Mouse (Mus musculus) CH12F3 (cell line): ENCODE results near the gene Fgfr2.

Experiments
- in situ Hi-C: fragments of 300-500 bp; cut with MboI; formaldehyde crosslinking; loops from 2 replicates; pipeline ENCODE4 v1.14.3; 2020; ENCODE audit warnings: low sequenced_read_pairs

The Fgfr2 gene

DNA sequence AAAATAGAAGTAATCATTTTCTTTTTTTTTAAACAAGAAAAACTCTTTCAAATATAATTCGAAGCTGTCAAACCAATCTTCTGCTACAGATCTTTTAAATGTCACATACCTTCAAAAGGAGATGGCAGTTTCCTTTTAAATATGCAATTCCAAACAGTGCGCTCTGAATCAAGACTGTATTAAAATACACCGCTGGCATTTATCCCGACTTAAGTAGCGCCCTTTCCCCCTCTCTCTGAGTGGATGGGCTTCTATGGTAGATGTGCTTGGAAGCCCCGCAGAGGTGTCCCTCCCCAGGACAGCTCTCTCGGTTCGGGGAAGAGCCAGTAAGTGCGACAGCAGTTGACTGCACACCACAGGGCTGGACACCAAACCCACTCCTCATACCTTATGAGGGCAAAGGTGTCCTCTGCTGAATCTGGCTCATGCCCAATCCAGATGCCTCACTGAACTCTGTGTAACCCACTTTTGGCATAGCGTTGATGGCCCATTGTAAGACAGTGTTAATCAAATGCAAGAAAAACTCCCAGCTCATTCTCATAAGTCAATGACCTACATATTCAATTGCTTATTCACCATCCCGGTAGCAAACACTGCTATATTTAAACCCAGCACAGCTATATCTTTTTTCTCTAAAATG is 33.4 kb downstream of the Fgfr2 start:
- in situ Hi-C loops: no loop called here

DNA sequence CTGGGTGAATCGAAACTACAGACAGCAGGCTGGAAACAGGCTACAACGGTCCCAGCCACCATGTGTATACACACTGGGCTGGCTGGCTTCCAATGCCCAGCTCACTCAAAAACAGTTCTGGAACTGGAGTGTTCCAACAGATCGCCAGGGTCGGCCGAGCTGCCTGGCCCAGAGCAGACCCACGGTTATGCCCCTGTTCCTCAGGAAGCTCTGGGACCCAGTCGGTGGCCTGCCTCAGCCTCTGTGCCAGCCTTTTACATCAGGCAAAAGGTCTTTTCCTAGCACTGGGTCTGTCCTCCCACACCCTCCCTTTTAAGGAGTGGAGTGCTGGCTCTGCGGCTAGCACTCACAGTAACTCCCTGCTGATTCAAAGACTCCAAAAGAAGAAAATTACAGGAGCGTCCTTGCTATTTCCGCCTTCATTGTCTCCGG is 34.3 kb downstream of the Fgfr2 start:
- in situ Hi-C loops: no loop called here

- in situ Hi-C loops: no loop called here
Measured at GRCm38 (mm10) chr7:133088411-133088810, 34.7 kb downstream of the Fgfr2 start.

DNA sequence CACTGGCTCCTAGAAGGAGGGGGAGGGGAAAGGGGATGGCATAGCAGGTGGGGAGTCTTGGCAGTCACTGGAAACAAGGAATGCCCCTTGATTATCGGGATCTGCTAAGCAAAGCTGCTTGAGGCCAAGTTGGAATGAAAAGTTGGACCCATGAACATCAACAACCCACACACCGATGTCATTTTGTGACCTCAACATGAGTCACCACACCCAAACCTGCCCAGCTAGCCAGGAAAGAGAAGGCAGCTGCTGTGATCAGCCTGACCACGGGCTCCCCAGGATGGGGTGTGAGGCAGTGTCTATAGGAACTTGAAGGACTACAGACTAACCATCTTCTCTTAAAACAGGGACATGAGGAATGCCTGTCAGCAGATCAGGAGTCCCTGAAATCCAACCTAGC is 37.7 kb downstream of the Fgfr2 start:
- in situ Hi-C loops: no loop called here

- in situ Hi-C loops: no loop called here
Measured at GRCm38 (mm10) chr7:133083936-133084614, 39.1 kb downstream of the Fgfr2 start.

- in situ Hi-C loops: no loop called here
Measured at GRCm38 (mm10) chr7:133078929-133079328, 44.2 kb downstream of the Fgfr2 start.

- in situ Hi-C loops: no loop called here
Measured at GRCm38 (mm10) chr7:133074462-133075133, 48.6 kb downstream of the Fgfr2 start.

- in situ Hi-C loops: no loop called here
Measured at GRCm38 (mm10) chr7:133073147-133073651, 50.0 kb downstream of the Fgfr2 start.

- in situ Hi-C loops: no loop called here
Measured at GRCm38 (mm10) chr7:133072535-133072934, 50.6 kb downstream of the Fgfr2 start.

DNA sequence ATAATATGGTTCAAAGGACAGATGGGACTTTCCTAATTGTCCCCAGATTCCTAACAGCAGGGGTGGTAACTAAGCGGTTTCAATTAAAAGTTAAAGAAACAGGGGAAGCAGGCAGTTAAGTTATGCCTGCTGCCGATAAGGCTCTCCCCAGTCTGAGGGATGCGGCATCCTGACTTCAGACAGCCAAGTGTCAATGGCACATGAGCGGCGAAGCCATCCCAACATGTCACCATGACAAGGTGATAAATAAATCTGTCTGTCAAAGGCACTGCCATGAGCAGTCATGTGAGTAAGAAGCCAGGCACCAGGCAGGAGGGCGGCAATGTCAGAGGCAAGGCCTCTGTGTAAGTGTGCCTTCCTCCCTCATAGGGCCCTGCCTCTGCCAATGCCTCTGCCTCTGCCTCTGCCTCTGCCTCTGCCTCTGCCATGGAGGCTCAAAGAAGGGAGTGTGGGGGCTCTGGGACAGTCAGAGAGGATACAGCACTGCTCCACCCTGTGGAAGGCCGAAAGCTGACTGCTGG is 55.8 kb downstream of the Fgfr2 start:
- in situ Hi-C loops: no loop called here

- in situ Hi-C loops: no loop called here
Measured at GRCm38 (mm10) chr7:133066776-133067175, 56.4 kb downstream of the Fgfr2 start.

GRCm38 (mm10) chr7:133062055-133062454 is 61.1 kb downstream of the Fgfr2 start:
- in situ Hi-C loops: no loop called here

GRCm38 (mm10) chr7:133060170-133060569 is 63.0 kb downstream of the Fgfr2 start:
- in situ Hi-C loops: no loop called here

GRCm38 (mm10) chr7:133059517-133060104 is 63.5 kb downstream of the Fgfr2 start:
- in situ Hi-C loops: no loop called here

DNA sequence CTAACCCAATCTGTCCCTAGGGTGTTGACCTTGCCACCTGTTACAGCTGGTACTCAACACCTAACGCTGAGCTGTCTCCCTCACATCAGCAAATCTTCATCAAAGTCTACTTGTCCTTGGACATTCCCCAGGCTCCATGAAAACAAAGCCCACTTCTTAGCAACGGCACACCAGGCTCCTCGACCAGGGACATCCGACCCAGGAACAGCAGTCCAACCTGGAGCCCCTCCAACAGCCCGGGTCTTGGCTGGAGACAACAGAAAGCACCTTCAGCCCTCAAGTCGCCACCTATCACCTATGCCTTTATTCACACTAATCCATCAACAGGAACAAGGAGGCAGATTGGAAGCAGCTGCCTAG is 64.0 kb downstream of the Fgfr2 start:
- in situ Hi-C loops: no loop called here

DNA sequence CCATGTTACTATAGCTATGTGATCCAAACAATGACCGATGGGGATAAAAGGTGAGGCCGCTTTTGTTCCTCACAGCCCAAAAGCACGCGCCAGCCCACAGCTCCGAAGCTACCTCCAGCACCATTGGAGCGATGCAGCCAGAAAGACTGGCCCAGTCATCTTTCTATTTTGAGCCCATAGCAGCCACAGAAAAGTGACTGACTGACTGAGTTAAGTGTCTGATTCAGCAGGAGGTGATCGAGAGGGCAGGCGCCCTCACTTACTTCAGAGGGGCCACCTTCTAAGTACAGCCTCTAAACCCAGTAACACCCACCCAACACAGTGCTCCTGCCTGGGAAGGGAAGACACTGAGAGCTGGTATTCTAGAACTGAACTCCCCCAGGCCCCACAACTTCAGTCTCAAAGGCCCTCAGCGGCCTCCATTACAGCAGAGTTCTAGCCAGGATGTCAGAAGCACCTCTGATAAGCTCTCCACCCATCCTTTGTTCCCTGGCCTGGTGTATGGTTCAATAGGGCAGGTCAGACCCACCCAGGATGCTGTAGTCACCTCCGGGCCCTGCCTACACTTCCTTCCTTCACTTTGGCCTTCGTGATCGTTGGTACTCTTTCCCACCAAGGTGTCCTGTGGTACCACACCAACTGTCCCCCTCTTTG is 64.5 kb downstream of the Fgfr2 start:
- in situ Hi-C loops: no loop called here

DNA sequence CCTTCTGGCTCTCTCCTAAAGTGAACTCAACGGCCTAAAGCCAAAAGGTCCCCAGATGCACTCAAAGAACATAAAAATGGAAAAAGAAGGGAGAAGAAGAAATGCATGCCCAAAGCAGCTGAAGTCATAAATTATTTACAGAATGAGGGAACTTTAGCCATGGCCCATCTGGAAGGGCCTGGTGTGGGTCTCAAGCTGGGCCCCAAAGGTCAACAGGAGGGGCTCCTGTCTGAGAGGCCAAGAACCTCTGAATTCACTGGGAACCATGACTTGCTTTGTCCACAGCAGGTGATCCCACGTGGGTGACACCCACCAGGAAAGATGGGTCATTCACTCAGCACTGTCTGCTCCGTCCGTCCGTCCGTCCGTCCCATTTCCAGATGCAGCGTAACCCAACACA is 66.2 kb downstream of the Fgfr2 start:
- in situ Hi-C loops: no loop called here

GRCm38 (mm10) chr7:133054486-133054885 is 68.7 kb downstream of the Fgfr2 start:
- in situ Hi-C loops: no loop called here

GRCm38 (mm10) chr7:133053757-133054156 is 69.4 kb downstream of the Fgfr2 start:
- in situ Hi-C loops: no loop called here

DNA sequence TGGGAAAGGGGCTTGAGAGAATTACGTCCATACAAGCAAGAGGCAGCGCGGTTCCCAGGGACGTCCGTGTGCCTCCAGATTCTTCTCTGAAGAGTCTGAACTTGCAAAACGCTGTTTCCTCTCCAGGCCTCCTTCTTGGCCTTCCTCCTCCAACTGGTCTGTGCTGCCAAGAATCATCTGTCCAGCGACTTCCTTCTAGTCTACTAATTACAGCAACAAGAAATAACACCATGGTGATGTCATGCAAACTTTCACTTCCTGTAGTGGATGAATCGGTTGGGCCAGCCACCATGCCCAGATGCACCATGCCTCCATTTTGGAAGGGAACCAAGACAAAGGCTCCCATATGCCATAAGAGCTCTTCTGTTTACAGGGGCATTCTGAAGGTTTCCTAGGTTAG is 70.3 kb downstream of the Fgfr2 start:
- in situ Hi-C loops: no loop called here

DNA sequence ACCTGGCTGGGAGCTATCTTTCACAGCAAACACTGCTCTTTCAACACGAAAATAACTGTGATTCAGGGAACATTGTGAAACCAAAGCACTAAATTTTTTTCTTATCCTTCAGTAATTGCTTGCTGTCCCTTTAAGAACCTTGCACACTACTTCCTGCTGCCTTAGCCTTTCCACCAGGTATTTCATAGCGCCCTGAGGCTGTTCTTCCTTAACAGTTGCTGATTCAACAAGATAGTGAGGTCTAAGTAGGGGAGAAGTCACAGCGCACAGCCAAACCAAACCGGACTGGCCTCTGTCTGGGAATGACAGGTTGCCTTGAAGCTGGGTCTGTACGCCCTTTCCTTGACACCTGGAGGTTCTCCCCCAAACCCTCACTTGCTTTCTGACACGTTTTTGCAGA is 72.5 kb downstream of the Fgfr2 start:
- in situ Hi-C loops: no loop called here
